Mouse (Mus musculus): Measurements from ENCODE around the gene Rusc2.

DNA sequence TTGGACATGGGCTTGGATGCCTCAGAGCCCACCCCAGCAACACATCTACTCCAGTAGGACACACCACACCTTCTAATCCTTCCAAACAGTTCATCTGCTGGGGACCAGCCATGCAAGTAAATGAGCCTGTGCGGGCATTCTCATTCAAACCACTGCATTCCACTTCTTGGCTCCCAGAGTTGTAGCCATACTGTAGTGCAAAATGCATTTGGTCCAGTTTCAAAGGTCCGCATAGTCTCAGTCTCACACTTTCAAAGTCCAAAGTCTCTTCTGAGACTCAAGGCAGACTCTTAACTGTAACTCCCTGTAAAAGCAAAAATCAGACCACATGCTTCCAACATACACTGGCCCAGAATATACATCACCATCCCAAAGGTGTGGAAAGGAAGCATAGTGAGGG is 36.8 kb upstream of the Rusc2 start:
- TF ChIP-seq POLR2A (IDR thresholded peaks at IDR 0.05; ENCODE audit: low read depth, low read length) (no peak), CTCF (conservative IDR thresholded peaks at IDR 0.05; ENCODE audit: insufficient read depth, insufficient read length, low read depth, low read length) (no peak)
